Mouse (Mus musculus): ENCODE measurements around the gene Avpi1.

- no peak for TF ChIP-seq CTCF (conservative IDR thresholded peaks at IDR 0.05; ENCODE audit: low read length)
- TF ChIP-seq NANOG (IDR thresholded peaks at IDR 0.05; ENCODE audit: borderline replicate concordance, low read length) = no peak
- TF ChIP-seq POU5F1 (IDR thresholded peaks at IDR 0.05; ENCODE audit: borderline replicate concordance, low read length) = no peak
These were observed 48.0 kb upstream of the Avpi1 start for GRCm38 (mm10) chr19:42176841-42177240.

Data from E14TG2a.4 (cell line).